Mouse (Mus musculus): ENCODE measurements at regions not wholly inside any gene's neighbourhood (a gene's known extent, or its start where the extent isn't known, plus 50 kb on each side); places are given as distances from the start of the nearest gene placed in this dataset.
"Not testable (repeated sequence)": the region's sequence is repeated elsewhere in the genome, so short reads cannot be mapped to it uniquely, and the experiment has no call there.

DNA sequence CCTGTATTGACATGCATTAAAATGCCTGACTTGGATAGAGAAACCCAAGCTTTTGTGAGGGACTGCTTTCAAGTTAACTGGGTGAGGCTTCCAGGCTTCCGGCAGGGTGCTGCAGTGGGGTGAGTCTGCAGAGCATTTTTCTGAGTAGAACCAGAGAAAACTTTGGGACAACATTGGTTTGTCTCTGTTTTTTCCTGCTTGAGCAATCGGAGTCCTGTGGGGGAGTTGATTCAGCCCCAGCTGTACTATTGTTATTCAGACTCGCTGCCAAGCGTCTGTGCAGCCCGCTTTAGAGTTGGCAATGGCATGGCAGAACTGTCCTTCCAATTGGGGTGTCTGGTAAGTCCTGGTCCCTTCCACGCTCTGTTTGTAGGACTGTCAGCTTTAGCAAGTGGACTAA lies 204.8 kb upstream of the P2ry1 start:
- ChIA-PET CTCF (no interaction called here), POLR2A (no interaction called here)

DNA sequence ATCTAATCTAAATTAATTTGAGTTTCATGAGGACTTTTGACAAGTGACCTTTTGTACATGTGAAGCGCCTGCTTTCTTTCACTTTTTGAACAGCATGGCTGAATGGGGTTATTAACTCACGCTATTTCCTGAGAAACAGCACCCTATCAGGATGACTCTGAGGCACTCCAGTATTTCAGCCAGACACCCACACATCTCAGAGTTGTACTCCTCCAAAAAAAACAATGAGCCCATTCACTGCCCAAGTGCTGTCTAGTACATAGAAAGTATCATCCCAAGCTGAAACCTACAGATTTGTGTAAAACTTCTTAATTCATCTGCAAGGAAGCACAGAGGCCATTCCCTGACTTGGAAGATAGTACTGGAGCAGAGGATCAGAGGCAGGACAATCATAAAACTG lies 204.1 kb upstream of the P2ry1 start:
- POLR2A ChIA-PET, result no interaction called here
- CTCF ChIA-PET, result no interaction called here

DNA sequence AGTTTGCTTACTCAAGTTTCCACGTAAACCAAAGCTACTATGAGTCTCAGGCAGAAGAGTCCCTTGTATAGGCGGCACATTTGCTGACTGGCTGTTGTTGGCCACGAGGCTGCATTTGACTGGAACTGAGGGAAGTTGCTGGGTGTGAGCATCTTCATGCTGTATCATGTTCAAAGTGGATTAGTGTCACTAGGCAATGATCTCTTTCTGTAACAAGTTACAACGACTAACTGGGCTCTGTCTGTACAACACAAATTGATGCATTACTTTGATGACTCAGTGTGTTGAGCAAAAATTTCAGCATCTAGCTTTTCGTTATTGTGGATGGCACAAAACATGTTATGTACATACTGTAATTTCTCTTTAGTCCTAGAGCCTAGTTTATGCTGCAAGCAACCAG lies 203.7 kb upstream of the P2ry1 start:
- CTCF ChIA-PET, result no interaction called here
- POLR2A ChIA-PET, result no interaction called here

DNA sequence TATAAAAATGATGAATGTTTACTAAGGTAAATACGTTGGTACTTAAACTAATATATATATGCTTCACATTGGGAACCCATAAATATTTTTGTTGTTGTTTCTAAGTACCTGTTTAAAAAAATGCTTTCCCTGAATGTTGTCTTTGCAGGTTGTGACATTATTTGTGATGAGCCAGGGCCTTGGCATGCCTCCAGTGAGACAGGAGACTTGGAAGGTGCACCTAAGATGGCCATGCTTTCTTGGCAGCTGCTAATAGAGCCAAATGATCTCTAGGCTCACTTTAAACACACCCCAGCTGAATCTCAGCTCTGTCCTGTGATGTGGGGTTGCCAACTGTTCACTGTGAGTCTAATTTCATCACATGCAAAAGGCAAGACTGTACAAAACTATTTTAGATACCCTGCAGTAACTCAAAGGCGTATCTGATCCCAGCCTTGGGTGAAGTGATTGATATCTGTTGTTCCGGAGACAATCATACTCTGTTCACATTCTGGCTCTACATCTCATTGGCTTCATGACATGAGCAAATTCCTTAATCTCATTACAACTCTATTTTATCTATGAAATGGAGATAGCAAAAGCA lies 197.8 kb upstream of the P2ry1 start:
- ChIA-PET POLR2A (interaction anchor here in 1 of 4 experiments (0.6 kb wide), 1 partner anchor 23 kb away, joined by 3 read pairs; no protein-coding TSS in a partner anchor), CTCF (no interaction called here)

DNA sequence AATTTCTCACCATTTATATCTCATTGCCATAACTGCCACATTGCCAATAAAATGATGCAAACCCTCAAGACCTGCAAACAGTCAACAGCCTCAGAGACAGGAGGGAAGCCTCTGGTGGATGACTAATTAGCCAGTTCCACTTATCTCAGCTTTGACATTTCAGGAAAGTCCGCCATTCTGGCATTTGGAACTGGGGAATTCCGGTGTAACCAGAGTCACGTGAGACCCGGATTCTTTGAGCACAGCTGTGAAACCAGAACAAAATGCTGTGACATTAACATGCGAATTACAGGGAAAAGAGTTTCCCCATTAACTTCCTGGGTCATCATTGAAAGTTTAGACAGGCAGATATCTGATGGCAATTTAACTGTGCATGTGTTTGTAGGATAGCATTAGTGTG lies 190.7 kb upstream of the P2ry1 start:
- CTCF ChIA-PET, result no interaction called here
- POLR2A ChIA-PET, result no interaction called here

DNA sequence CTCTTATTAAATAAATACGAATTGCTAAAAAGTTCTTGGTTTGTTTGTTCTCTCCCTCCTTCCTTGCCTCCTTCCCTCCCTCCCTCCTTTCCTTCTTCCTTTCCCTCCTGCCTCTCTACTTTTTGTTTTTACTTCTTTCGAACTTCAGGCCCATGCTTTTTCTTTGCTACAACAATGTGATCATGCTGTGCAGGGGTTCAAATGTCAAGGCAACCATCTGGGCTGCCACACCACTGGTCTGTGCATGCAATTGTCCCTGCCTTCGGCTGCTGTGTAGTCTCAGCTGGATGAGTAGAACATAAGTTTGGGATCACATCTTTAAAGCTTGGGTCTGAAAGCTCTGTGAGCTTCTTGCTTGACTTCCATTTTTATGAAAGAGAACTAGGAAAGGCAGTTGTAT lies 189.1 kb upstream of the P2ry1 start:
- ChIA-PET POLR2A (no interaction called here), CTCF (no interaction called here)

DNA sequence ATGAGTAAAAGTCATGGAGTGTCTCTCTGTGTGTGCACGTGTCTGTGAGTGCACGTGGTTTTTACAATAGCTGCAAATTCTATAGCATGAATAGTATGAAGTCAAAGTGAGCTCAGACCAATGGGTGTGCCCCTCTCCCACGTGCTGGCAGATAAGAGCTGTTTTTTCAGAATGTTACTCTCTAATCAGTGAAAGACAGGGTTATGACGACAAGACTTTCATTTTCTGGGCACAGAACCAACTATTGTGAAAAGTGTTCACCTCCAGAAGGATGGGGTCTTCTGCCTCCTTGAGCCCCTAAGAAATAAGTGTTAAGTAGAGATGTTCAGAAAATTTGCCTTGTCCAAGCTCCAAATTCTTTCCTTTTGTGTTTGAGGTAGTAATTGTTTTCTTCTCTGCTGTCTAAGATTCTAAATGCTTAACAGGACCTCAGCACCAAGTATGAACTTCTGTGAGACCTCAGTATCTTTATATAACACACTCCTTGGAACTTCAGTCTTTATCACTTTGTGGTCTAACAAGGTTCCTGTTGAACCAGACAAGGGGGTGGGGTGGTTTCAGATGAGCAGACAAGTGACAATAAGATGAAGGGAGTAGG lies 182.8 kb upstream of the P2ry1 start:
- CTCF ChIA-PET, result no interaction called here
- POLR2A ChIA-PET, result no interaction called here

DNA sequence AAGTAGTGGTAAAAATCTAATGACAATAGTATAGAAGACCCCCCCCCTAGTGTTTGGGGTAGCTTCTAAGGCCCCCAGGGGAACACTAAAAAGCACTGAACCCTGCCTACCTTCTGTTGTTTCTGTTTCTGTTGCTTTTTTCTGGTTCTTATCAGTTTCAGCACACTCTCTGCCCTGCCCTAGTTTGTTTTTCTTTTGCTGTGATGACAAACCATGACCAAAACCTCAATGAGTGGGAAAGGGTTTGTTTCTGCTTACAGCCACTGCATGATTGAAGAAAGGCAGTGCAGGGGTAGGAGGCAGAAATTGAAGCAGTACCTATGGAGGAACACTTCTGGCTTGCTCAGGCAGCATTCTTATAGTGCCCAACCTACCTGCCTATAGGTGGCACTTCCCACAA lies 181.1 kb upstream of the P2ry1 start:
- POLR2A ChIA-PET, result no interaction called here
- CTCF ChIA-PET, result no interaction called here

DNA sequence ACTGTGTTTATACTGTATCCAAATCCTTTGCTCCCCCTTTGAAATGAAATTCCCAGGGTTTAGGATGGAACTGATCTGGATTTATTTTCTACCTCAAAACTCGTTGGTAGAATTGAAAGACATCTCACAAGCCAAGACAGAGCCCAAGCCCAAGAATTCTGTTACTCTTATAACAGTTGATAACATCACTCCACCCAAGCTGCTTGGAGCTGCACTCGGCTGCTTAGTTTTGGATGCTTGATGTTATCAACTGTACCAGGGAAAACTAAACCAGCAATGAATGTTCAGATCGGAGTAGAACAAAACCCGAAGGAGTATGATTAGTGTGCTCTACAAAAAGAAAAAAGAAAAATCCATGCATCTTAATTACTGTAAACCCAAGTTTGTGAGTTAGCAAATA lies 175.8 kb upstream of the P2ry1 start:
- CTCF ChIA-PET, result interaction anchor here in 1 of 4 experiments (0.7 kb wide), 1 partner anchor 1838 kb away, joined by 5 read pairs; no protein-coding TSS in a partner anchor

DNA sequence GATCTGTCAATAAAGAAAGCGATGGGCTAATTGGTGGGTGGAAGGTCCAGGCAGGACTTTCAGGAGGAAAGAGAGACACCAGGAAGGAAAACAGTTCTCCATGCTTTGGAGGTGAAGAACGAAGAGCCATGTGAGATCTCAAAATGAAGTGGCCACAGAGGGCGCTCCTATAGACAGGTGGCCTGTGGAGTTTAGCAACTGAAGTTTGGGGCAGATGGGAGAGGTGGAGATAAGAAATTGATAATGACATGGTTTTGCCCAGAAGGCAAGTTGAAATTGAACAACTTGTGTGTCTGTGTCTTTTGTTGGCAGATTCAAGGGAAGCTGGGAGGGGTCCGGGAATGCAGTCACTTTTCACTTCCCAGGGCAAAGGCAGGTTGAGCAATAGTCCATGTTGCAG lies 170.2 kb upstream of the P2ry1 start:
- ChIA-PET CTCF (no interaction called here), POLR2A (interaction anchor here in 1 of 4 experiments (0.6 kb wide), 1 partner anchor 1613 kb away, joined by 4 read pairs; no protein-coding TSS in a partner anchor)

More for the DNA sequence above, 175.8 kb upstream of the P2ry1 start:
- POLR2A ChIA-PET, result no interaction called here

DNA sequence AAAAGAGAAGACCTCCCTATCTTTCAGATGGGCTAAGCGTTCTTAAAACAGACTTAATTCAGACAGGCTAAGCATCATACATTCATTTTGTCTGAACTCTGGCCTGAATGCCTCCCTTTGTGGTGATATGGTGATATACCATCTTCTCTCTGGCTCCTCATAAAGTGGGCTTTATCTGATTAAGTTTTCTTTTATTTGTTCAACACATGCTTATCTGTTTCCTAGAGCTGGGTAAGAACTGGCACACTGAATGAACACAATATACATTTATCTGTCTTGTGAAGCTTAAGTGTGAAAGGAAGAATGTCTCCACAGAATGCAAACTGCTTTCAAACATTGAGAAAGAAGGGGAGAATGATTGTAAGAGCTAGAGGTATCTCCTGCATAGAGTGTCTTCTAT lies 160.7 kb upstream of the P2ry1 start:
- POLR2A ChIA-PET, result no interaction called here
- CTCF ChIA-PET, result no interaction called here

DNA sequence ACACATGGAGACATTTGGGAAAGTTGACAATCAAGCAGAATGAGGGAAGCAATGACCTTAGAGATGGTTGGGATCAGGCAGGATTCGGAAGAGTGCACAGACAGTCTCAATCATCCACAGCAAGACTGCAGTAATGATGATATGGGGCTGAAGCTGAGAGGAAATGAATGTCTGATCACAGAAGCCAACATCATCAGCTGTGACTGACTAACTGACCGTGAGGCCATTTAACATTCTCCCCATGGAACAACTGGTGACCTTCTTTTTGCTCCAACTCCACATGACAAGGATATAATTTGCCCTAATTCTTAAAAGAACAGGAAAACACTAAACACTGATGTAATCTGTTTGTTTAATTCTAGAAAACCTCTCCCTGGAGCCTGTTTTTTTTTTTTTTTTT lies 157.3 kb upstream of the P2ry1 start:
- POLR2A ChIA-PET, result interaction anchor here in 1 of 4 experiments (0.7 kb wide), 1 partner anchor 108 kb away, joined by 4 read pairs; no protein-coding TSS in a partner anchor

DNA sequence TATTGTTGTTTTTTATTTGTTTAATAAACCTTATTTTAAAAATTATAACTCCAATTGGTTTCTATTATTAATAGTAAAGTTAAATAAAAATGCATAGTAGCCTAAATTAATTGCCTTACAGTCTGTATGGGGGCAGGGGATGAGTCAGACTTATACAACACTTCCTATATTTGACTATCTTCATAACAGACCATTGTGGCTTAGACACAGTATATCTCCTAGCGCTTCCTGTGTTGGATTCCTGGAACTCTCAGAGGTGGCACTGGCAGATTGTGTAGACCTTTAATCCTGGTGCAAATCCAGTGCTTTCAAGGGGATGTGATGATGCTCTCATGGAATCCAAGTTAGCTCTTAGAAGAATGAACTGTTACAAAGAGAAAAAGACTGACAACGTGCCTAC lies 154.2 kb upstream of the P2ry1 start:
- ChIA-PET CTCF (no interaction called here), POLR2A (no interaction called here)

More for the DNA sequence above, 157.3 kb upstream of the P2ry1 start:
- CTCF ChIA-PET, result no interaction called here

DNA sequence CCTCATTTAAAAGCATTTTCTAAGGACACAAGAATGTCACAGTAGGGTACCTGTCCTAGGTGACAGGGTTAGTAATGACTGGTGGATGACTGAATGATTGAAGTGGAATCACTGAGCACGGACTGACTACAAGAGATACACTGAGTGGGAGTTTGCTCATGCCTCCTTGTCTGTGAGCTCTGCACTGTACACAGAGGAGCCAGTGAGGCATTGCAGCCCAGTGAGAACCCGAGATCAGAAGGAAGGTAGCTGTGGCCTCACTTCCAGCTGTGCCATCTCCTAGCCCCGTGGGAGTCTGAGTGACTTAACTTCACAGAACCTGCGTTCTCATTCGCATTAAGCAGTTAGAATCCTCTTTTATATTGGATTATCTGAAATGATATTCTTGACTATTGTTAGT lies 148.8 kb upstream of the P2ry1 start:
- POLR2A ChIA-PET, result no interaction called here
- CTCF ChIA-PET, result no interaction called here

DNA sequence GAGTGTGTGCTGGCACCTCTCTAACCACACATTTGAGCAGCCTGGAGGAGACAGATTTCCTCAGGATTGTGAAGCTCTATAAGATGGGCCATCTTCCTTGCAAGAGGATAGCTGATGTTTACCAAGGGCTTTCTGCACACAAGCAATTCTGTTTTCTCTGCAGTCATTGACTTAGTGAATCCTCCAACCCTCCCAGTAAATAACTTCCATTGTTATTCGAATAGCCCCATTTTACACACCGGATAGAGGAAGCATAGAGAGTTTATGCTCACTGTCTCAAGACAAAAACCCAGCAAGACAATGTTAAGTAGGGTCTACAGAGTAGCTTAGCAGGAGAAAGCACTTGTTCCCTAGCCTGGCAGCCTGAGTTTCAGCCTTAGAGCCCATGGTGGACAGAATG lies 146.9 kb upstream of the P2ry1 start:
- ChIA-PET POLR2A (interaction anchor here in 2 of 4 experiments (0.7 kb wide), 2 partner anchors 132 to 1528 kb away, joined by 3 read pairs; no protein-coding TSS in a partner anchor), CTCF (no interaction called here)

DNA sequence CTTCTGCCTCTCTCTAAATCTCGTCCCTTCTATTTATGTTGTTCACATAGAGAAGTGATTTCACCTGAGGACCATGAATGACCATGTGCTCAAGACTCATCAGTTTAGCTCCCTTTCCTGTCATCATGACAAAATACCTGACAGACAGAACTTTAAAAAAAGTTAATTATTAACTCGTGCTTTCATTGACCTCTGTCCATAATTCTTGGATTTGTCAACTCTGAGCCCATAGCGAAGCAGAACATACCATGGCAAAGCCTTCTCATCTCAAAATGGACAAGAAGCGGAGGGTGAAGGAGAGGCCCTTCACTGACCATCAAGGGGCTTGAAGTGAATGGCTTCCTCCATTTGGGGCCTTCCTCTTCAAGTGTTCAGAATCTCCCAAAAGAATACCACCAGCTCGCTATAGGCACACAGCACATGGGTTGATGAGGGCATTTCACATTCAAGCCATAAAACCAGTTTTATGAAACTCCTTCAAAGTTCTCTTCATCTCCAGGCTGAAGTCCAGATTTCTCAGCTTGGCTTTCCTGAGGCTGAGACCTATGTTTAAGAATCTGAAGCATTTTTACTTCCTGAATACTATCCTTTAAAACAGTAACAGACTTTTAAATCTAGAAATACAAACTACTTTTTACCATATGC lies 144.0 kb upstream of the P2ry1 start:
- POLR2A ChIA-PET, result no interaction called here
- CTCF ChIA-PET, result no interaction called here

DNA sequence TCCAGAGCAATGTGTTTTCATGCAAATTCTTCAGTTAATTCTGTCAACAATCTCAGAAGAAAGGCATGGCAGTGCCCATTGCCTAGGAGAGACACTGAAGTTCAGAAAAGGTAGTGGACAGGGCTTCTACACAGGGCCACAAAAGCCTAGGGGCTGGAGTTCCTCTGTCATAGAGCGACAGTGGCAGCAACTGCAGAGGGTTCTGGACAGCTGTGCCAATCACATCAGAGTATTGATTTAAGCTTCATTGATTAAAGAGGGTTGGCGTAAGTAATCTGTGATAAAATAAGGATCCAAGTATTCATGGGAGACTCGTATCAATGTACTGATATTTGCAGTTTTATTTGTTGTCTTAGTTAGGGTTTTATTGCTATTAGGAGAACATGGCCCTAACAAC lies 143.5 kb upstream of the P2ry1 start:
- POLR2A ChIA-PET, result no interaction called here
- CTCF ChIA-PET, result no interaction called here

DNA sequence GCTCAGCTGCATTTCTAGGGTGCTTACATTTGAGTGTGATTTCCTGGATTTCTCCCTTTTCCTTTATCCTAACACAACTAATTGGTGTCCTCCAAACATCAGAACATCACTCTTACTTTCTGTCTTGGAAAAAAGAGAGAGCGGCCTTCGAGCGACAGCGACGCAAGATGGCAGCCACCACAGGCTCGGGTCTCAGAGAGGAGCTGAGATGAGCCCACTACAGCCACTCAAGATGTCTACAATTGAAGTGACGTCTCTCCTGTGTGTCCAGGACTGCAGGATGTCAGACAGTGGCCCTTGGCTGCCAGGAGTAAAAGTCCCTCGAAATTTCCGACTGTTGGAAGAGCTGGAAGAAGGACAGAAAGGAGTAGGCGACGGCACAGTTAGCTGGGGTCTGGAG lies 125.7 kb upstream of the P2ry1 start:
- CTCF ChIA-PET, POLR2A ChIA-PET: not testable (repeated sequence)

DNA sequence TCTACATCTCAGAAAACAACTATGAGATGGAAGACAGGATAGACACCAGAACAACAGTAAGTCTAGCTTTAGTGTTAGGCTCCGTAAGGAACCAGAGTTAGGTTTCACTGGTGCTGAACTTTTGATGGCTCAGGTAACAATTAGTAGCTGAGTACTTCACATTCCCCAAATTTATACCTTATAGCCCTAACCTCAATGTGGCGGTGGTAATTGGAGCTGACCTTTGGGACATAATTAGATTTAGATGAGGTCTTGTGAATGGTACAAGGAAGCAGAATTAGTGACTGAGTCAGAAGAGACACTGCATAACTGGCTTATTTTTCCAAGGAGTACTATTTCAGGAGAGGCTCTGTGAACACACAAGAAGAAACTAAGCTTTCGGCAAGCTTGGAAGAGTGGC lies 123.7 kb upstream of the P2ry1 start:
- ChIA-PET POLR2A (no interaction called here), CTCF (no interaction called here)

DNA sequence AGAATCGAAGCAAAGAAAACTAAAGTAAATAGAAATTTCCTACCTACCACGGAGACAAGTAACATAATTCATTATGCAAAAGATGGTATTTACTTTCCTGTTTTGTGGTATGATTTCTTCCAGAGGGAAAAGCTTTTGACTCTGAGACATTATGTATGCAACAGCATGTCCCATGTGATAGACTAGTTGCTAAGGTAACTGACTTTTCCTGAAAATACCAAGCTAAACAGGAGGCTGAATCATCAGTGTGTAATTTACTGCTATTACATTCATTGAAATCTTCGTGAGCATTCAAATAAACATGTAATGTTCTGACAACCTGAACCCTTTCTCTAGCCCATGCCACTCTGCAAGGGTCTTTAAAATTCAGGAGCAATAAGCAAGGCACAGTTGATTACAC lies 118.6 kb upstream of the P2ry1 start:
- POLR2A ChIA-PET, result no interaction called here
- CTCF ChIA-PET, result no interaction called here

DNA sequence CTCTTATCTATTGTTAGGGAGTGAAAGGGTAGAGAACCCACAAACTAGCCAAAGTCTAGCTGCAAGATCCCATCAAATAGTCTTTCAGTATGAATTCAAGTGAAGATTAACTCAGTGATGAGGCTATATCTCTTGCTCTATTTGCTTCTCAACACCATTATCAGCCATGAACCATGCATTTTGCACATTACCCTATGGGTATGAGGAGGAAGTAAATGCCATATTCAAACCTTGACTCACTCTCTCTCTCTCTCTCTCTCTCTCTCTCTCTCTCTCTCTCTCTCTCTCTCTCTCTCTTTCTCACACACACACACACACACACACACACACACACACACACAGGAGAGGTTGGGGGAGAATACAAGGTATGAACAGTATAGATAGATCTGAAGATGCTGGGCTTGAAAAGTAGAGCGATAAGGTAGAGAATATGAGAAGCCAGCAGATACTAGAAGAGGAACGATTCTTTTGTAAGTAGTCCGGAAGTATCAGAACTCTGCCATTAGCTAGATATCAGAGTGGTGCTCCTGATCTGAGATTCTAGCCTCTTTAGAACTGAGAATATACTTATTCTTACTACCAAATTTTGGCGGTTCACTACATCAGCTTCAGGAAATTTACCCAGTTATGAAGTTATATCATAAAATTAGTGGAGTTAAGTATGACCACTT lies 113.3 kb upstream of the P2ry1 start:
- ChIA-PET POLR2A (no interaction called here), CTCF (no interaction called here)
